Comparison of ENCODE assay signal across 20 mouse cellular contexts in the genomic region with DNA sequence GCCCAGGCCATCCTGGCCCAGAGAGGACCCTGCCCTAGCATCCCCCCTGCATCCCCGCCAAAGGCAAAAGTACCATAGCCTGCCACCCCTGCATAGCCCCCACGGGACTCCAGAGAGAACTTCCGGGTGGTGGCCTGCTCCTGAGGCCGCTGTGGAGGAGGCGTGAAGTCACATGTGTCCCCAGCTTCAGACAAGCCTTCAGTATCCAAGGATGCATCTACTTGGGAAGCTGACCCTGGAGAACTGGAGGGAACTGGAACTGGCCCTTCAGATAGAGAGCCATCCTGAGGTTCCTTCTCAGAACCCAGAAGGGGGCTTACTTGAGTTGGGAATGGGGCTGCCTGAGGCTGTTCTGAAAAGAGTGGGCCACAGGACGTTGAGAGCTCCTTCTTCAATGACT. TPM values are rescaled to one million over a fixed set of nuclear protein-coding genes. Genes with fewer than 3 reads are reported as not detected.
DNase-seq lines count a peak whose midpoint lies in the region; ATAC-seq and TF ChIP-seq lines count a peak whose summit lies in the region.
"Had no signal": no experiment of that assay in that cellular context is flagged by ENCODE, and none has a peak within 500 bp of the region (broad histone marks: within the 10 kb centered on the region; RNA-seq: fewer than 3 reads in every experiment).

No protein-coding gene starts in this region.

- peaks cover 27% of the 10 kb centered on the region; the same call in 1 of the 2 replicates for H3K36me3 ChIP-seq in heart, embryonic 10.5 days
- peaks cover 27% of the 10 kb centered on the region for H3K36me3 ChIP-seq in heart, embryonic 14.5 days (ENCODE audit: control insufficient read depth, insufficient read depth, low read length)
- peaks cover 4% of the 10 kb centered on the region; the same call in 1 of the 2 replicates for H3K36me3 ChIP-seq in heart, embryonic 15.5 days
- H3K36me3 ChIP-seq in heart, postnatal 0 days (replicated peaks; ENCODE audit: control insufficient read depth, insufficient read depth, low read length) = peaks cover 20% of the 10 kb centered on the region
- H3K36me3 ChIP-seq: embryonic facial prominence, embryonic 12.5 days; forebrain, embryonic 15.5 days; hindbrain, embryonic 13.5 days had no signal

- peak overlapping the region; percentile 73 for H3K4me2 ChIP-seq in heart, embryonic 14.5 days (ENCODE audit: low read length)
- peak overlapping the region; percentile 59 for H3K4me2 ChIP-seq in heart, embryonic 15.5 days
- peak overlapping the region; percentile 64 for H3K4me2 ChIP-seq in heart, postnatal 0 days (ENCODE audit: low read depth, low read length)
- H3K4me2 ChIP-seq: embryonic facial prominence, embryonic 12.5 days; forebrain, embryonic 15.5 days; hindbrain, embryonic 13.5 days had no signal

- H3K9me3 ChIP-seq in heart, embryonic 10.5 days = no peaks in the 10 kb centered on the region
- H3K9me3 ChIP-seq in heart, embryonic 14.5 days (ENCODE audit: control insufficient read depth, low read length) = no peaks in the 10 kb centered on the region
- H3K9me3 ChIP-seq in heart, embryonic 15.5 days (replicated peaks) = no peaks in the 10 kb centered on the region
- H3K9me3 ChIP-seq in heart, postnatal 0 days (replicated peaks; ENCODE audit: control insufficient read depth, low read length) = no peaks in the 10 kb centered on the region
- H3K9me3 ChIP-seq: embryonic facial prominence, embryonic 12.5 days; forebrain, embryonic 15.5 days; hindbrain, embryonic 13.5 days had no signal

- peak overlapping the region; percentile 22 for H3K4me3 ChIP-seq in heart, embryonic 10.5 days
- peak overlapping the region in 1 of 2 experiments; percentile 38; a peak in 2 of 4 replicates for H3K4me3 ChIP-seq in heart, embryonic 14.5 days (ENCODE audit: control insufficient read depth in 1 of 2, insufficient read depth in 1 of 2, low read depth in 1 of 2, low read length in 2 of 2)
- peak overlapping the region; percentile 45 for H3K4me3 ChIP-seq in heart, embryonic 15.5 days
- peak overlapping the region; percentile 40; the same call in 1 of the 2 replicates for H3K4me3 ChIP-seq in heart, postnatal 0 days (ENCODE audit: low read depth, low read length)
- H3K4me3 ChIP-seq: embryonic facial prominence, embryonic 12.5 days; forebrain, embryonic 15.5 days; hindbrain, embryonic 13.5 days had no signal

- H3K9ac ChIP-seq in heart, embryonic 14.5 days (ENCODE audit: low read length) = peak overlapping the region; percentile 82
- H3K9ac ChIP-seq in heart, embryonic 15.5 days = peak overlapping the region; percentile 54; the same call in 1 of the 2 replicates
- H3K9ac ChIP-seq in heart, postnatal 0 days (replicated peaks; ENCODE audit: low read depth, low read length) = peak overlapping the region; percentile 48
- H3K9ac ChIP-seq: embryonic facial prominence, embryonic 12.5 days; forebrain, embryonic 15.5 days; hindbrain, embryonic 13.5 days had no signal

- DNase-seq in heart, embryonic 10.5 days (ENCODE audit: low spot score) = no peak
- no peak for DNase-seq in heart, adult 9 months (ENCODE audit: low spot score in 2 of 2)
- DNase-seq in heart, postnatal 36 days = no peak
- DNase-seq in heart, postnatal 0 days (ENCODE audit: low spot score) = no peak
- DNase-seq in T-cell, adult 2 months (ENCODE audit: low spot score) = no peak
- DNase-seq: adrenal gland, adult 8-10 months; adrenal gland, postnatal 36 days; cerebellum, adult 8-10 months; cerebellum, postnatal 14 days; gastrocnemius, postnatal 36 days; kidney, adult 11 months; kidney, adult 9 months had no signal

- WGBS in heart, embryonic 10.5 days = 78% methylated on average over 6 of the region's 6 CpGs
- WGBS in heart, embryonic 14.5 days = 82% methylated on average over 6 of the region's 6 CpGs
- WGBS in heart, embryonic 15.5 days = 85% methylated on average over 6 of the region's 6 CpGs
- WGBS in heart, postnatal 0 days = 61% methylated on average over 6 of the region's 6 CpGs

- TF ChIP-seq EP300 in heart, postnatal 0 days (IDR thresholded peaks at IDR 0.05; ENCODE audit: low read depth) = no peak

- H3K4me1 ChIP-seq in heart, embryonic 10.5 days = peaks cover 87% of the 10 kb centered on the region
- peaks cover 56 to 76% of the 10 kb centered on the region in 2 experiments for H3K4me1 ChIP-seq in heart, embryonic 14.5 days (ENCODE audit: control insufficient read depth in 2 of 2, insufficient read depth in 2 of 2, low read length in 2 of 2)
- H3K4me1 ChIP-seq in heart, embryonic 15.5 days (replicated peaks) = peaks cover 81% of the 10 kb centered on the region
- peaks cover 62% of the 10 kb centered on the region for H3K4me1 ChIP-seq in heart, postnatal 0 days (ENCODE audit: control insufficient read depth, insufficient read depth)
- H3K4me1 ChIP-seq: embryonic facial prominence, embryonic 12.5 days had no signal

- H3K27ac ChIP-seq in heart, embryonic 10.5 days = peak overlapping the region; percentile 75
- H3K27ac ChIP-seq in heart, embryonic 14.5 days (replicated peaks in 1 of 2; ENCODE audit: control insufficient read depth in 1 of 2, insufficient read depth in 1 of 2, low read depth in 2 of 2, low read length in 2 of 2) = peak overlapping the region; percentile 69 to 94; a peak in 3 of 4 replicates
- H3K27ac ChIP-seq in heart, embryonic 15.5 days = peak overlapping the region; percentile 90
- peak overlapping the region; percentile 84 for H3K27ac ChIP-seq in heart, postnatal 0 days (ENCODE audit: low read depth)
- H3K27ac ChIP-seq: embryonic facial prominence, embryonic 12.5 days; forebrain, embryonic 15.5 days; hindbrain, embryonic 13.5 days; hindbrain, postnatal 0 days had no signal

- H3K27me3 ChIP-seq in heart, embryonic 10.5 days (ENCODE audit: insufficient read depth, poor library complexity, severe bottlenecking) = peaks cover 18% of the 10 kb centered on the region
- H3K27me3 ChIP-seq in heart, embryonic 14.5 days (ENCODE audit: control insufficient read depth, insufficient read depth, low read length) = no peaks in the 10 kb centered on the region
- peaks cover 5% of the 10 kb centered on the region for H3K27me3 ChIP-seq in heart, embryonic 15.5 days
- H3K27me3 ChIP-seq in heart, postnatal 0 days (ENCODE audit: control insufficient read depth, insufficient read depth, low read length) = 0 out of 2 replicates have a peak, but pooled peaks cover 2% of the 10 kb centered on the region

- intact Hi-C loops in heart, postnatal 36 days (cut with DNase I) = no loop called here

- no peak for TF ChIP-seq CTCF in heart, postnatal 0 days (IDR thresholded peaks at IDR 0.05; ENCODE audit: low read depth)

- no peak for ATAC-seq in heart, embryonic 14.5 days (ENCODE audit: insufficient number of reproducible peaks, insufficient read depth, low FRiP score, low read depth)
- ATAC-seq in heart, embryonic 15.5 days (replicated peaks; ENCODE audit: insufficient number of reproducible peaks, insufficient read depth, low FRiP score, low read depth) = no peak
- no peak for ATAC-seq in heart, postnatal 0 days (ENCODE audit: insufficient read depth, low read depth)
- ATAC-seq: forebrain, embryonic 15.5 days; hindbrain, postnatal 0 days had no signal

RNA-seq across cellular contexts. Expression of gene Trim11, which starts 21.9 kb away (rescaled TPM):
- polyA plus RNA-seq in heart, embryonic 10.5 days (2016; fragmentation: Nextera tagmentation; extraction: Ambion mirVana) = 24.0 and 31.4 TPM in 2 replicates
- polyA plus RNA-seq in heart, embryonic 14.5 days (2014; fragmentation: Nextera tagmentation; extraction: Ambion mirVana) = 33.4 and 36.1 TPM in 2 replicates
- total RNA-seq in heart, postnatal 36 days (2021) = 10 to 100 TPM; 14.5 TPM
- polyA plus RNA-seq in heart, embryonic 15.5 days (2015; fragmentation: Nextera tagmentation; extraction: Ambion mirVana) = 26.9 and 34.6 TPM in 2 replicates
- total RNA-seq in heart, postnatal 0 days (2014; rRNA removed; ENCODE audit: low replicate concordance) = 36.8 and 37.4 TPM in 2 replicates
- polyA plus RNA-seq in heart, postnatal 0 days (2015; fragmentation: Nextera tagmentation; extraction: Ambion mirVana) = 26.0 and 26.5 TPM in 2 replicates

RNA-seq across cellular contexts. Expression of gene Hist3h2a, which starts 45.3 kb away (rescaled TPM):
- 15.5 and 15.9 TPM in 2 replicates for polyA plus RNA-seq in heart, embryonic 10.5 days (2016; fragmentation: Nextera tagmentation; extraction: Ambion mirVana)
- polyA plus RNA-seq in heart, embryonic 14.5 days (2014; fragmentation: Nextera tagmentation; extraction: Ambion mirVana) = 34.0 and 40.8 TPM in 2 replicates
- 10 to 100 TPM; 15.3 to 17.6 TPM for total RNA-seq in heart, postnatal 36 days (2021)
- polyA plus RNA-seq in heart, embryonic 15.5 days (2015; fragmentation: Nextera tagmentation; extraction: Ambion mirVana) = 30.4 and 34.7 TPM in 2 replicates
- 90.4 and 94.8 TPM in 2 replicates for total RNA-seq in heart, postnatal 0 days (2014; rRNA removed; ENCODE audit: low replicate concordance)
- polyA plus RNA-seq in heart, postnatal 0 days (2015; fragmentation: Nextera tagmentation; extraction: Ambion mirVana) = 43.1 and 63.4 TPM in 2 replicates

RNA-seq across cellular contexts. Expression of gene Trim17, which starts 45.3 kb away (rescaled TPM):
- 0.75 and 0.79 TPM in 2 replicates for polyA plus RNA-seq in heart, embryonic 10.5 days (2016; fragmentation: Nextera tagmentation; extraction: Ambion mirVana)
- polyA plus RNA-seq in heart, embryonic 14.5 days (2014; fragmentation: Nextera tagmentation; extraction: Ambion mirVana) = 0.11 and 0.47 TPM in 2 replicates
- total RNA-seq in heart, postnatal 36 days (2021) = under 1 TPM; 0.11 to 0.16 TPM
- 0.27 and 0.57 TPM in 2 replicates for polyA plus RNA-seq in heart, embryonic 15.5 days (2015; fragmentation: Nextera tagmentation; extraction: Ambion mirVana)
- 0.62 TPM in 1 of 2 replicates, not detected in the other for total RNA-seq in heart, postnatal 0 days (2014; rRNA removed; ENCODE audit: low replicate concordance)
- polyA plus RNA-seq in heart, postnatal 0 days (2015; fragmentation: Nextera tagmentation; extraction: Ambion mirVana) = 0.26 and 0.33 TPM in 2 replicates
- total RNA-seq: hematopoietic stem cell, adult 5-6 weeks had no signal

RNA-seq across cellular contexts. Expression of gene Hist3h2ba, which starts 51.1 kb away (rescaled TPM):
- polyA plus RNA-seq in heart, embryonic 10.5 days (2016; fragmentation: Nextera tagmentation; extraction: Ambion mirVana) = 4.8 and 9.8 TPM in 2 replicates
- 8.9 and 16.0 TPM in 2 replicates for polyA plus RNA-seq in heart, embryonic 14.5 days (2014; fragmentation: Nextera tagmentation; extraction: Ambion mirVana)
- 1 to 10 TPM; 2.2 to 2.5 TPM for total RNA-seq in heart, postnatal 36 days (2021)
- polyA plus RNA-seq in heart, embryonic 15.5 days (2015; fragmentation: Nextera tagmentation; extraction: Ambion mirVana) = 18.0 and 18.3 TPM in 2 replicates
- 26.3 and 44.3 TPM in 2 replicates for total RNA-seq in heart, postnatal 0 days (2014; rRNA removed; ENCODE audit: low replicate concordance)
- 7.0 and 8.2 TPM in 2 replicates for polyA plus RNA-seq in heart, postnatal 0 days (2015; fragmentation: Nextera tagmentation; extraction: Ambion mirVana)
- total RNA-seq: CH12.LX had no signal
